Mouse (Mus musculus) erythroid progenitor cell, adult 5-6 weeks (primary cell): Measurements from ENCODE around the gene Tmem151b. TPM values are rescaled to one million over a fixed set of nuclear protein-coding genes. Genes with fewer than 3 reads are reported as not detected.

Experiments
- ATAC-seq: replicated peaks from 2 replicates; pipeline ENCODE4 v1.8.0; 2016; ENCODE audit warnings: moderate number of reproducible peaks, mild to moderate bottlenecking, moderate TSS enrichment, inconsistent platforms; ENCODE audit not compliant: poor library complexity, low FRiP score, severe bottlenecking
- total RNA-seq, 2 experiments: library from RNA; stranded (forward) in 1 of 2; stranded (reverse) in 1 of 2; fragments of 150-400 nt in 1 of 2; fragments of 186-747, 209-891 nt in 1 of 2; gene quantifications; 2 replicates each; pipeline versions ENCODE4 v1.2.3 to v1.2.4; 2015 to 2017; ENCODE audit warnings: low replicate concordance in 2 of 2

Tmem151b gene
- total RNA-seq (2015; ENCODE audit: low replicate concordance) (not detected in 2 replicates), total RNA-seq (2017; ENCODE audit: low replicate concordance) (not detected in 2 replicates)

DNA sequence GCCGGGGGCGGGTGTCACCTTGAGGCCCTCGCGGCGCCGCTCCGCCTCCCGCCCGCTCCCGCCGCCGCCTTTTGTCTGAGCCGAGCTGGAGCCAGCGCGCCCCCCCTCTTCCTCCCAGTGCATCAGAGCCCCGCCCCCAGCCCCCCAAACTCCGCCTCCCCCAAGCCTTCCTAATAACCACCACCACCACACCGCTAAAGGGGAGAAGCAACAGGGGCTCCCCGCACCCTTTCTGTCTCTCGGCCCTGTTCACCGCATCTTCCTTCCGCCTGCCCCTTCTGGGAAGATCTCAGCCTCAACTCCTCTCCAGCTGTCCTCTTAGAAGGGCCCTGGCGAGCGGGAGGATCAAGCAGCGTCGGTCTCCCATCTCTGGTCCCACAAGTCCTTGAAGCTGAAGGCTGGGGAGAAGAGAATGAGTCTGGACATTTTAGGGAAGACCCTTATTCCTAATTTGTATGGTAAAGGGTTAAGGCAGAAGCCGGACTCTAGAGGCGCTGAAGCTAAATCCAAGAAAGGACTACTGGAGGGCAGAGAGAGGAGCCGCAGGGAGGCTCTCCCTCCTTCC lies at the start of gene Tmem151b:
Gene Tmem151b, minus strand, starts transcription at position 61 of the 565 bp plus-strand sequence.
- no peak for ATAC-seq

DNA sequence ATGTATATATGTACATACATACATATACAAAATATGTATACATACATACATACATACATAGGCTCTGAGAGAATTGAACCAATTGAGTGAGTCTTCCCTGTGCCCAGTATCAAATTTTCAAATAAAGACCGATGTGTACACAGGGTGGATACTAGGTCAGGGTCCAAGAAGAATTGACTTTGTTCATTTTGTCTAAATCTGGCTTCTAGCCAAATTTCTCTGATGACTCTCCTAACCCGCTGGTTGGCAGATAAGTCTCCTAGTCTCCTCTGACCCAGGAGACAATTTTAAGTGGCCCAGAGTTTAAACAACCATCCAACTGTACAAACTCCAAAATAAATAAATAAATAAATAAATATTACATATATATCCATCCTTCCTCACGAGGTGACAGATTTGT lies 49.4 kb upstream of the Tmem151b start:
- no peak for ATAC-seq

DNA sequence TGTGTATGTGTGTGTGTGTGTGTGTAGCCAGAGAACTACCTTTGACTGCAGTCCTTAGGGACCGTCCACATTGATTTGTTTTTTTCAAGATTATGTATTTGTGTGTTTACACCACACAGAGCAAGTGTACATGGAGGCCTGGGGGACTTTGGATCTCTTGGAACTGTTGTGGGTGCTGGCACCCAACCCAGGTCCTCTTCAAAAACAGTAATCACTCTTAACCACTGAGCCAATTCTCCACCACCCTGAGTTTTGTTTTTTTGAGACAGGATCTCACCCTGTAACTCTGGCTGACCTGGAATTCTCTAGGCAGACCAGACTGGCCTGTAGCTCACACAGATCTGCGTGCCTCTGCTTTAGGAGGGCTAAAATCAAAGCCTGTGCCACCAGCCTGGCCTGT lies 48.9 kb upstream of the Tmem151b start:
- ATAC-seq = no peak

DNA sequence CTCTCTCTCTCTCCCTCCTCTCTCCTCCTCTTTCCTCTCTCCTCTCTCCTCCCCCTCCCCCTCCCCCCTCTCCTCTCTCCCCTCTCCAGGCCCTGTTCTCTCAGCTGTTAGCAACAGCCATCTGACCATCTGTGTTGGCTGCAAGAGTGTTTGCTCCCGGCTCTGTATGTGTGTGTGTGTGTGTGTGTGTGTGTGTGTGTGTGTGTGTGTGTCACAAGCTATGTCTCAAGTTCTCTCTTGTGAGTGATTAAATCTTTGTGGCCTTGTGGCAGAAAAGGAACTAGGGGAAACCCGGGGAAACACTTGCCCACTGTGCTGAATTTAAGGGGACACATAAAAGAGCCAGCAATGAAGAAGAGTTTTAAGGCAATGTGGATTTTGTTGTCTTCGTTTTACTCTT lies 48.3 kb upstream of the Tmem151b start:
- ATAC-seq = no peak

DNA sequence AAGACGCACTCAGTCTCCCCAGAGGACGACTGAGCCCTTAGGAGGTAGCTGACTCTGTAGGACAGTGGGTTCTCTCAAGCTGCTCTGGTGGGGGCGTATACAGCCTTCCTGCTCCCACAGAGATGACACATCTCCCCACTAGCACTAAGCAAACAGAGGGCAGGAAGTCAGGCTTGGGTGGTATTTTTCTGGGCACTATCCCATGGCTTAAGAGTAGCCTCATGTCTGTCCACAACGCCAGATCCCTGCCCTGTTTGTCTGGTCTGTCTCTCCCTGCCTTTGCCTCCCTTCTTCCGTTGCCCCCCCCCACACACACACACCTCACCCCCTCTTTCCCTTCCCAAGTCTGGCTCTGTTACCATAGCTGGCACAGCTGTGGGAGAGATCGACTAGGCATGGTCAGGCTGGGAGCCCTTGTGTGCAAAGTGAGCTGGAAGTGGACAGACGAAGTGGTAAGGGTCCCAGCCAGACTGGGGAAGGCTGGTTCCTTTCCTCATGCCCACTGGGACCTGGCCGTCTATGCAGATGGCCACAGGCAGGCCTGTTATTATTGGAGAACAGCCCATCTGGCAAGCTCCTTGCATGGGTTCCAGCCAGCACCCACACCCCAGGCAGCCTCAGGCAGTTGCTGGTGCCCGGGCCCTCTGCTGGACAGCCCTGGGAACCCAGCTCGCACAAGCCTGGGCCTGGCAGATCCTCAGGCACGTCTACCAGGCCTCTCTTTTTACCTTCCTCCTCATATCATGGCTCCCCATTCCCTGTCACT lies 47.3 kb upstream of the Tmem151b start:
- peak; percentile 56 for ATAC-seq

DNA sequence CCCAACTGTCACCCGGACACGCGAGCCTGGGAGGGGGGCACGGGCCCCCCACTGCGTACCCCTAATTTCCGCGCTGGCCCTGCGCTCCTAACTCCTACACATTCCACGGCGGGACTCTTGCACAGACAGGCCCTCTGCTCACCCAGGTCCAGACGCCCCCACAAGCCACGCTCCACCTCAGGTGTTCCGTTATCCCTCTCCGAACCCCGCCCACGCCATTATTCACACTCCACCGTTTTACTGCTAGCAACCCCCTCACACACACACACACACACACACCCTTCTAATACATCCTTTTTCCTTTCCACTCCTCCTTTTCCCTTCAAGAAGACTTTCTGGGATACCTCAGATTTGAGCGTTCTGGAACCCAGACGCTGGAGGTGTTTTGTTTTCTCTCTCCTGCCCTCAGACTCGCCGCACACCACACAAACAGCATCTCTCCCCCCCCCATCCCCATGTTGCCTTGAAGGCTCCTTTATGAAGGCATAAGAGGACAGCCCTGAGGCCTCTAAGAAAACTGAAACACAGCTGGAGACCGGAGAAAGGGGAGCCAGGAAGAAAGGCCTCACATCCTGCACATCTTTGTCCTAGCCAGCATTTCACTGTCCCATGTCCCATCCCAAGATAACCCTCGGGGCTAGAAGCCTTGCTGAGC lies 46.4 kb upstream of the Tmem151b start:
- no peak for ATAC-seq

DNA sequence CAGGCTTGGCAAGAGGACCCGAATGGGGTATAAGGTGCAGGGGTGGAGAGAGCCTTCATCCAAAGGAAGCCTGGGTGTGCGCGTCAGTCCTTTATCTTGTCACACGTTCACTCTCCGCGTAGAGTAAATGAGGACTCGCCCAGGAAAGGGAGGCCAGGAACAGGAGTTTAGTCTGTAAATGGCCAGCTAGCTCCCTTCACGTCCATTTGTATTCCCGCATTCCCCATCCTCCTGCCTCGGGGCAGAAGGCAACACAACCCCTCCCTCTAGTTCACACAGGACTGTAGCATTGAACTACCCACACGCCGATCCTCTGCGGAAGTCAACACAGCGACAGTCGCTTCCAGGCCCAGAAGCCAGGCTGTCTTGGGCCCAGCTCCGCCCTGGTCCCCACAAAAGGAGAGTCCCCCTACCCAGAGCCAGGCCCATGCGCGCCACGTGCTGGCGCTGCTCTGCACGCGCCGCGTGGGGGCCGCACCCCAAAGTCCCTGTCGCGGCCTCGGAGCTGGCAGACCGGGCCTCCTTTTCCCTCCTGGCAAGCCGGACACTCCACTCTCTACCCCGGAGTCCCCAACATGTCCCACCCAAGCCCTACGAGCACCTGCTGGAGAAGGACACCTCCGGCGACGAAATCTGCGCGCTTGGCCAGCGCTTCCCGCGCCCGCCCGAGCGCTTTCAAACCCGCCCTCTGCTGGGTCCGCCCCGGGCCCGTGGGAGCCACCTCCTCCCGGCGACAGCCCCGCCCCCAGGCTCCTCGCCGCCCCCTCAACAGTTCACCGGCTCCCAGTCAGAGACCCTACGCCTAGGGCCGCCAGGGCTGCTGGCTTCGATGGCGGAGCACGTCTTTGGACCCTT lies 45.6 kb upstream of the Tmem151b start:
- peak; percentile 61 for ATAC-seq

DNA sequence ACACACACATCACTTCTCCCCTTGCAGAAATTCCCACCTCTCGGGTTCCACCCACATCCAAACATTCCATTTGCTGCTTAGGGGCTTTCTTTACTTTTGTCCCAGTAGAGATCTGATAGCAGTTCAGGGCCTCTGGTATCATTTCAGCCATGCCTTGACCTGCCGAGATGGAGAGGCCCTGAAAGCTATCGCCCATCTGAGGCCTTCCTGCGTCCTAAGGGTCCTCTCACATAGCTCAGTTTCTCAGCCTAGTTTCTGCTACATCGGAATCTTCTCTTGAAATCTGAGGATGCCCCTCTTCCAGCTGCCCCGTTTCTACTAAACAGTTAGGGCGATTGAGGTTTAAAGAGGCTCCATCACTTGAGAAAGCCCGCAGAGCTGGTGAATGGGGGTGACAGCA lies 44.7 kb upstream of the Tmem151b start:
- ATAC-seq = no peak

DNA sequence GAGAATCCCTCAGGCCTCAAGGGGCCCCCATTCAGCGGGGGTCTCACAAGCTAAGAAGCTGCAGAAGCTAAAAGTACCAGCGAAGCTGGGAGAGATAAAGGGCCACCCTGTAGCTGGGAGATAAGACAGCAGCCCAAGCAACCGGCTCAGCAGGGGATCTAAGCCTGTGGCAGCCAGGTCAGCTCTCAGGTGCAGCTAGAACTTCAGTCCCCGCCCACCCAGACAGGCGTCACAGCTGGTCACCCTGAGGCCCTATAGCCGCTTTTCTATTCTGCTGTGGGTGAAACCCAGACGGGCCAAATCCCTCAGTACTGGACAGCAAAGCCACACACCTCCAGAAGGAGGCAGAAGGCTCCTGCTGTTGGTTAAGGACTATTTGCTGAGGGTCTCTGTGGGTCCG lies 44.0 kb upstream of the Tmem151b start:
- ATAC-seq = peak; percentile 70

DNA sequence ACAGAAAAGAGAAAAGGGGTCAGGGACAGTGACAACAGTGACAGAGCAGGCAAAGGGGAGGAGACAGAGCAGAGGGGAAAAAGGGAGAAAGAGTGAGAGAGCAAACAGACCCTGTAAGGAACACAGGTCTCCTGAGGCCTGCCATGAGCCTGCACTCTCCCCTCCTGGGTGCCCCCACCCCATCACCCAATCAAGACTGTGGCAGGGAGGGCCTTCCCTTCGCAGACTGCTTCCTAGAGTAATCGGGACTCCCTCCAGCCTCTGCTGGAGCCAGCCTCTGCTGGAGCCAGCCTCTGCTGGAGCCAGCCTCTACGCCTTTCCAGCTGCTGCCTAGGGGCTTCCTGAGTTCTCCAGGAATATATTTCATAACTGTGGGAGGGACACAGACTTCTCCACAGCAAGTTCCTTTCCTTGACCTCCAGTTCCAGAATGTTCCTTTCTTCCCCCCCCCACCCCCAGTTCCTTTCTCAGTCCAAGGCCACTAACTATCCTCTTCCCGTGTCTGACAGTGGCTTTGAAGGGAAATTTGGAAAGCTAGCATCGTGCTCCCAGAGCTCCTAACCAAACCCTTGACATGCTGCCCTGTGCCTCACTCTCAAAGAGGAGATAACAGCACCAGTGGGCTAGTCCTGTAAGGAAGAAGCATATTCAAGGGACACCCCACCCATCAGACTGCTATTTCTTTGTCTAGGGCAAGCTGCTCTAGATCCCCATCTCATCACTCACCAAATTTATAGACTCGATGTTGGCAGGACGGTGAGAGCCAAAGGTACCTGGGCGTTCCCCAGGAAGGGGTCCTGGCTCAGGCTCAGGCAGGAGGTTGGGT lies 43.3 kb upstream of the Tmem151b start:
- ATAC-seq = peak; percentile 48

DNA sequence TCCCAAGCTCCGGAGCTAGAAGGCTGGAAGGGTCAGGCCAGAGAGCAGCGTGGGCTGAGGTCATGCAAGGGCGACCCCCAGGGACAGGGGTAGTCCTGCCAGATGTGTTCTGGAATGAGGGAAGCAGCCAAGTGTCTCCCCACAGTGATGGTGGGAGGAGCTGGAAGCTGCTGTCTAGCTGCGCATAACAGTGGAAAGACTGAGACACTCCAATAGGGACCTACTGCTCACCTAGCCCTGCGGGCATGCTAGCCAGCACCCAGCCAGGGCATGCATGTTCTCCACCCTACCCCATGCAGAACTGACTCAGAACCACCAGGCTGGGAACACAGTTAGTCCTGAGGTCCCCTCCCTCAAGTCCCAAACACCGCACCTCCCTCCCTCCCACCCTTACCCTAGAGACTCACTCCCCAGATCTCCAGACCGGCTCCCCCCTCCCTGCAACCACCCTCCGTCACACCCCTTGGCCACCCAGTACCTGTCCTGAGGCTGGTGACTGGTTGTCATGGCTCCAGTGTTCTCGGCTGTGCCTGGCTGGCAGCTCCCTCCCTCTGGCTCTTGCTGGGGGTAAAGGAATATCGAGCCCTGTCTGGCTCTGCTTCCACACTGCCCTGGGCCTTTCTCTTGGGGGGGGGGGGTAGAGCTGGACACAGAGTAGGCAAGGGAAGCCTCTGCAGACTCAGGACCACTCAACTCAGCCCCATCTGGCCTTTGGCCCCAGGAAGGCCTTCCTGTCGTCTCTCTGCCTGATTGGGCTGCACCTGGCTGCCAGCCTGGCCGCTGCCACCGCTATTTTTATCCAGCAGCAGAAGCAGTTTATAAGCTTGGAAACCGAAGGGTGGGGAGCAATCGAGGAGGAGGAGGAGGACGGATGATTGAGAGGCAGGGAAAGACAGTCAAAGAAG lies 42.5 kb upstream of the Tmem151b start:
- no peak for ATAC-seq

DNA sequence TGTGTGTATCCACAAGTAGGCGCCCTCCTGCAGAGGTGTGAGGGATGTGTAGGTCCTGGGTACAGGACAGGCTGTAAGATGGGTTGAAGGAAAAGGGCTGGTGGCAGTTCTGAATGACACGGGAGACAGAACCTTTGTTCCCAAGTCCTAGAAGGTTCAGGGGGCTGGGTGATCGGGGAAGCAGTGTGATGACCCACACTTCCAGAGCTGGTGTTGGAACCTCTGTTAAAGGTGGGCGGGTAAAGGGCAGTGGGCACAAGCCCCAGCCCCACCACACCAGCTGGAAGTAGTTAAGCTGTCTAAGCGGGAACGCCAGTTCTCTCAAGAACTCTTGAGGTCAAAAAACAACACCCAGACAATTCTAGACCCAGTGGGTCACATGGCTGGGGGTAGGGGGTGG lies 40.9 kb upstream of the Tmem151b start:
- ATAC-seq = no peak

DNA sequence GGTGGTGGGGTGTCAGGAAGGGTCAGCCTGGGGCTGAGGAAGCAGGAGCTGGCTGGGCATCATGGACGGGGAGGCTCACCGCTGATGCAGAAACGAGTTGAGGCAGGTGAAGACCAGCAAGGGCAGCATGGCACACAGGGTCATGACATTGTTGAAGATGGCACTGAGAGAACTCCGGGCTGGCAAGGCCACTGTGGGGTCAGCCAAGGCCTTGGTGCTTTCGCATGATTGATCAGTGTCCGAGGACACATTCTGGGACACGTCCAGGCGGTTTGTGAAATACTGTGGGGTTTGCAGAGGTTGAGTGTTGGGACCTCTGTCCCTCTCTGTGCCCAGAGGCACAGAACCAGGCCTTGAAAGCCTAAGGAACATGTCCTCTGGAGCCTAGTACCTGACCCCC lies 40.4 kb upstream of the Tmem151b start:
- ATAC-seq = no peak

DNA sequence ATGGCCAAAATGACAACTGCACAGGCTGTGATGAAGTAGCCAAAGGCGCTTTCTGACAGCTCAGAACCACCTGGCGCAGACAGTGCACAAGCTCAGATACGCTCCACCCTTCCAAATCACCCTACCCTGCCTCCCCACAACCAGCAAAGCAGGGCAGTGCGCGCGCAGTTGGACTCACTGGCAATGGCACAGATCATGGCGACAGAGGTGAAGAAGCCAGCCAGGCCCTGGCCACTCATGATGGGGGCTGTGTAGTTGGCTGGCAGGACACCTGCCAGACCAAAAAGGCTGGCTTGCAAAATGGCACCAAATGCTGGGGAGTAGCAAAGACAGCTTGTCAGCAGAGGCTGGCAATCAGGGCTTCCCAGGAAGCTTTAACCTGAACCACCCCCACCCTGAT lies 39.8 kb upstream of the Tmem151b start:
- ATAC-seq = no peak

DNA sequence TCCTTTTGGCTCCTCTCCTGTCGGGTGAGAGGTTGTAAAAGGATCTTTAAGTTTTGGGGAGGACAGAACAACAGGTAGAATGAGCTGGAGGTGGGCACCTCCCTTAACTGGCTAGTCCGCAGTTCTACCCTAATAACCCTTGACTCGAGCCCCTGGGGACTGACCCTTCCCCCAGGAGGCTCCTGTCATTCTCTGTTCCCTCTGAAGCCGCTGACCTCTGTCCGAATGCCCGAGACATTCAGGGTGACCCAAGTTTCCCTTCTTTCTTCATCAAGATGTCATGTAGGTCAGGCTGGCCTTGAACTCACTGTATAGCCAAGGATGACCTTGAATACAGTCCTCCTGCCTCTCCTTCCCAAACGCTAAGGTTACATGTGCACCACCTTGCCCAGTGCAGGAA lies 38.9 kb upstream of the Tmem151b start:
- ATAC-seq = no peak

DNA sequence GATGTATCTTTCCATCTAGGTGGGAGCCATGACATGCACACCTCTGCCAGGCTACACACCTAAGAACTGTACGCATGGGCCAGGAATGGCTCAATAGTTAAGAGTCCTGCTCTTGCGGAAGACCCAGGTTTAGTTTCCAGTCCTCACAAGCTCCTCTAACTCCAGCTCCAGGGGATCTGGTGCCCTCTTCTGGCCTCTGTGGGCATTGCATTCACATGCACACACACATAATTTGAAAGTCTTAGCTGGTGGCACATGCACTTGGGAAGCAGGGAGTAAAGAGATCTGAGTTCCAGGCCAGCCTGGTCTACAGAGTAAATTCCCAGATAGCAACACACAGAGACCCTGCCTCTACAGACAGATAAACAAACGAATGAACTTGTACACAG lies 37.0 kb upstream of the Tmem151b start:
- no peak for ATAC-seq

DNA sequence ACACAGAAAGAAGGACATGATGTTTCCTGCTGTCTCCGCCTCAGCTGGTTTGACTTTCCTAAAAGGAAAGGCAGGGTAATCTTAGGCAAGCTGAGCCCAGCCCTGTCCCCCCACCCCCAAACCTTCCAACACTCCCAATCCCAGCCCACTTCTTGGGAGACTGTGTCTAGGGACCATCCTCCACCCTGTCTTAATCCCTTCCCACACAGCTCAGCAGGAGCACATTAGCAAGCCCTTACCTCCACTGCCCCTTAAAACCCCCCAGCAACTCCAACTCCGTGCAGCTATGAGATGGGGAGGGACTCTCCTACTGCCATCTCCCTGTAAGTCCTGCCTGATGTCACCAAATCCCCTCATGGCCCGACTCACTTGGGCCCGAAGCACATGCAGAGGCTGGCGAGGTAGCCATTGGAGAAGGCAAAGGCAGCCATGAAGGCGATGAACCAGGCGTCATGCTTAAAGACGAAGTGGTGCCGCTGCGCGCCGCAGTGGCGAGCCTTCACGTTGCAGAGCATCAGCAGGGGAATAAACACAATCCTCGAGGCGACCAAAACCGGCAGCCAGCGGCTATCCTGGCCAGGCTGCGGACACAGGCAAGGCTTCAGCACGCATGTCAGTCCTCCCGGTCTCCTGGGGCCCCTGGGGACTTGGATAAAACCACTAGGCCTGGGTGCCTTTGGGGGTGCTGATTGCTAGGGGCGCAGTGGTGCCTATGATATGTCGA lies 36.4 kb upstream of the Tmem151b start:
- ATAC-seq = no peak
